In genomic region chr16:71812840-71813239, GRCm38 (mm10) we compare ENCODE assay signal across 15 mouse cellular contexts.
"Had no signal": no experiment of that assay in that cellular context is flagged by ENCODE, and none has a peak within 500 bp of the region (broad histone marks: within the 10 kb centered on the region; RNA-seq: fewer than 3 reads in every experiment).

No protein-coding gene starts in this region.

- H3K9me3 ChIP-seq: limb, embryonic 15.5 days; liver, embryonic 12.5 days; stomach, embryonic 15.5 days had no signal

- H3K4me2 ChIP-seq: limb, embryonic 15.5 days; liver, embryonic 12.5 days; lung, embryonic 14.5 days; stomach, embryonic 15.5 days had no signal

- H3K36me3 ChIP-seq: limb, embryonic 15.5 days; liver, embryonic 12.5 days; stomach, embryonic 15.5 days had no signal

- H3K27me3 ChIP-seq: limb, embryonic 15.5 days; liver, embryonic 12.5 days; stomach, embryonic 15.5 days had no signal

- ATAC-seq: intestine, postnatal 0 days; liver, embryonic 12.5 days had no signal

- H3K9ac ChIP-seq: limb, embryonic 15.5 days; liver, embryonic 12.5 days; lung, embryonic 14.5 days; stomach, embryonic 15.5 days had no signal

- H3K4me1 ChIP-seq: limb, embryonic 15.5 days; liver, embryonic 12.5 days; stomach, embryonic 15.5 days had no signal

- H3K27ac ChIP-seq: limb, embryonic 15.5 days; liver, embryonic 12.5 days; stomach, embryonic 15.5 days had no signal

- DNase-seq: kidney, adult 8-10 months; kidney, postnatal 36 days; layer of hippocampus, adult 9-11 months; layer of hippocampus, postnatal 36 days; lung, embryonic 14.5 days; lung, postnatal 10 days; lung, postnatal 4 days; right cerebral cortex, postnatal 14 days; thymus, adult 2 months; thymus, postnatal 25 days had no signal

- H3K4me3 ChIP-seq: limb, embryonic 15.5 days; liver, embryonic 12.5 days; myocyte; stomach, embryonic 15.5 days had no signal
